Mouse (Mus musculus) heart, adult 2 months (tissue): ENCODE results near the gene Notch4. TPM values are rescaled to one million over a fixed set of nuclear protein-coding genes. Genes with fewer than 3 reads are reported as not detected.

ENCODE experiments used
- DNase-seq, 2 experiments: peaks; one replicate each; pipeline ENCODE4 v3.0.0; 2021
- H3K27ac ChIP-seq: fragments of 200-600 bp; 2 replicates; pipeline ENCODE4 v1.8.1; 2022
- H3K27me3 ChIP-seq: fragments of 200-500 bp; 2 replicates; pipeline ENCODE4 v1.6.1; 2012; ENCODE audit warnings: mild to moderate bottlenecking, low read length, inconsistent platforms, mixed read lengths; ENCODE audit not compliant: control insufficient read depth, insufficient read depth
- H3K36me3 ChIP-seq: fragments of 200-500 bp; 2 replicates; pipeline ENCODE4 v1.6.1; 2012; ENCODE audit warnings: low read length, inconsistent platforms; ENCODE audit not compliant: control insufficient read depth, insufficient read depth
- H3K4me1 ChIP-seq: fragments of 200-500 bp; 2 replicates; pipeline ENCODE4 v1.6.1; 2011; ENCODE audit warnings: low read length; ENCODE audit not compliant: control insufficient read depth, insufficient read depth
- H3K4me3 ChIP-seq: fragments of 200-600 bp; 2 replicates; pipeline ENCODE4 v1.8.1; 2022
- H3K79me2 ChIP-seq: fragments of 200-500 bp; replicated peaks from 2 replicates; pipeline ENCODE4 v1.6.1; 2012; ENCODE audit warnings: mild to moderate bottlenecking, inconsistent platforms, low read length, moderate library complexity, mixed read lengths; ENCODE audit not compliant: control insufficient read depth, insufficient read depth
- H3K9ac ChIP-seq: fragments of 200-500 bp; 2 replicates; pipeline ENCODE4 v1.6.1; 2012; ENCODE audit warnings: low read depth, mild to moderate bottlenecking, control low read depth, inconsistent platforms, low read length, mixed read lengths
- CTCF ChIP-seq: fragments of 200-600 bp; IDR thresholded peaks from 2 replicates; pipeline ENCODE4 v1.8.1; 2022; ENCODE audit warnings: antibody characterized with exemption, mild to moderate bottlenecking, moderate library complexity
- EP300 ChIP-seq: fragments of 200-500 bp; IDR thresholded peaks from 2 replicates; pipeline ENCODE4 v1.6.1; 2011; ENCODE audit warnings: low read depth, low read length, control low read depth; ENCODE audit not compliant: insufficient read depth
- POLR2A ChIP-seq: fragments of 200-500 bp; IDR thresholded peaks from 2 replicates; pipeline ENCODE4 v1.6.1; 2011; ENCODE audit warnings: mild to moderate bottlenecking, low read depth, low read length, control low read depth; ENCODE audit not compliant: insufficient read depth
- WGBS: fragments of 180-500 bp; shearing (Covaris S2); methylation state at CpG from one replicate; pipeline ENCODE4 v1.1.7; 2018; 5-methylcytosine and 5-hydroxymethylcytosine counted together
- intact Hi-C: fragments of 180-260 bp; cut with DNase I; formaldehyde crosslinking; loops from one replicate; pipeline ENCODE4 v1.15.1; 2025
- polyA plus RNA-seq: library from polyadenylated mRNA; depleted of rRNA; stranded (reverse); fragments of >200 nt; gene quantifications from 2 replicates; pipeline ENCODE4 v1.2.3, GENCODE M21; 2012
- total RNA-seq, 2 experiments: library from RNA; stranded (reverse); gene quantifications; 2 replicates each; pipeline ENCODE4 v1.2.3; 2021

Gene Notch4
- total and polyA plus RNA-seq, 3 experiments, result 21.4 to 32.3 (median 30.4) TPM

- intact Hi-C loops, result no loop called here
- peaks cover 14% of the 10 kb centered on the region for H3K4me1 ChIP-seq
- whole genome bisulfite sequencing, result 43% methylated on average over 32 of the region's 32 CpGs
- no peak for TF ChIP-seq POLR2A
- TF ChIP-seq EP300, result no peak
- no peak for TF ChIP-seq CTCF
- H3K36me3 ChIP-seq, result no peaks in the 10 kb centered on the region
- no peaks in the 10 kb centered on the region for H3K27me3 ChIP-seq
- no peaks in the 10 kb centered on the region for H3K79me2 ChIP-seq
- peak overlapping the region; percentile 74 for H3K4me3 ChIP-seq
- H3K9ac ChIP-seq, result 0 out of 2 replicates have a peak overlapping the region, but pooled peaks have one; percentile 83
- peak overlapping the region; percentile 89 for H3K27ac ChIP-seq
- DNase-seq, result no peak
Observed at GRCm38 (mm10) chr17:34585877-34586771, 22.1 kb downstream of the Notch4 start.

- TF ChIP-seq POLR2A (peak; percentile 21; the same call in 1 of the 2 replicates), EP300 (no peak; the same call in 1 of the 2 replicates)
- intact Hi-C loops, result no loop called here
- peak overlapping the region; percentile 74 for H3K4me3 ChIP-seq
- peak overlapping the region; percentile 83 for H3K9ac ChIP-seq
- H3K79me2 ChIP-seq, result no peaks in the 10 kb centered on the region
- WGBS, result under 1% methylated on average over 38 of the region's 38 CpGs
- no peaks in the 10 kb centered on the region for H3K27me3 ChIP-seq
- peak; percentile 81 to 86 for DNase-seq
- no peaks in the 10 kb centered on the region for H3K36me3 ChIP-seq
- peak overlapping the region; percentile 89 for H3K27ac ChIP-seq
- peaks cover 16% of the 10 kb centered on the region for H3K4me1 ChIP-seq
Observed at GRCm38 (mm10) chr17:34586796-34587422, 22.8 kb downstream of the Notch4 start.

GRCm38 (mm10) chr17:34587423-34587811, 23.3 kb downstream of the Notch4 start:
- DNase-seq, result peak; percentile 99
- peak overlapping the region; percentile 94 for H3K9ac ChIP-seq
- TF ChIP-seq POLR2A (peak; percentile 93), CTCF (no peak), EP300 (0 out of 2 replicates have a peak, but pooled peaks have one; percentile 38)
- peaks cover 16% of the 10 kb centered on the region for H3K4me1 ChIP-seq
- H3K27me3 ChIP-seq, result no peaks in the 10 kb centered on the region
- intact Hi-C loops, result no loop called here
- no peaks in the 10 kb centered on the region for H3K79me2 ChIP-seq
- H3K4me3 ChIP-seq, result peak overlapping the region; percentile 74
- WGBS, result under 1% methylated on average over 50 of the region's 50 CpGs
- H3K36me3 ChIP-seq, result no peaks in the 10 kb centered on the region
- peak overlapping the region; percentile 89 for H3K27ac ChIP-seq

GRCm38 (mm10) chr17:34587814-34588213, 23.7 kb downstream of the Notch4 start:
- DNase-seq, result peak in 1 of 2 experiments; percentile 32
- Histone ChIP-seq H3K9ac (peak overlapping the region; percentile 94), H3K27me3 (no peaks in the 10 kb centered on the region), H3K4me1 (peaks cover 16% of the 10 kb centered on the region), H3K27ac (peak overlapping the region; percentile 89), H3K79me2 (no peaks in the 10 kb centered on the region), H3K36me3 (no peaks in the 10 kb centered on the region), H3K4me3 (peak overlapping the region; percentile 74)
- intact Hi-C loops, result no loop called here
- no peak; the same call in 1 of the 2 replicates for TF ChIP-seq POLR2A
- no peak for TF ChIP-seq EP300
- TF ChIP-seq CTCF, result no peak
- WGBS, result 1% methylated on average over 19 of the region's 19 CpGs

- H3K4me3 ChIP-seq, result no peak overlapping the region
- H3K9ac ChIP-seq, result no peak overlapping the region
Observed at GRCm38 (mm10) chr17:34588767-34589166, 24.7 kb downstream of the Notch4 start.

GRCm38 (mm10) chr17:34589206-34589605, 25.1 kb downstream of the Notch4 start:
- Histone ChIP-seq H3K9ac (0 out of 2 replicates have a peak overlapping the region, but pooled peaks have one; percentile 4), H3K36me3 (no peaks in the 10 kb centered on the region), H3K27ac (peak overlapping the region; percentile 97), H3K79me2 (no peaks in the 10 kb centered on the region), H3K4me3 (peak overlapping the region; percentile 24; the same call in 1 of the 2 replicates), H3K4me1 (peaks cover 20% of the 10 kb centered on the region), H3K27me3 (no peaks in the 10 kb centered on the region)
- DNase-seq, result no peak
- intact Hi-C loops, result no loop called here
- no peak for TF ChIP-seq CTCF
- TF ChIP-seq EP300, result 0 out of 2 replicates have a peak, but pooled peaks have one; percentile 1
- no peak for TF ChIP-seq POLR2A
- WGBS, result 35% methylated on average over 7 of the region's 7 CpGs

More at GRCm38 (mm10) chr17:34588767-34589166, 24.7 kb downstream of the Notch4 start:
- H3K79me2 ChIP-seq, result no peaks in the 10 kb centered on the region
- WGBS, result 61% methylated on average over 3 of the region's 3 CpGs
- peaks cover 20% of the 10 kb centered on the region for H3K4me1 ChIP-seq
- DNase-seq, result no peak
- TF ChIP-seq EP300 (no peak), POLR2A (peak; percentile 55)
- H3K27ac ChIP-seq, result no peak overlapping the region
- intact Hi-C loops, result no loop called here
- no peaks in the 10 kb centered on the region for H3K36me3 ChIP-seq
- no peaks in the 10 kb centered on the region for H3K27me3 ChIP-seq
